Mouse (Mus musculus) left cerebral cortex, postnatal 10 days (tissue): ENCODE data around the gene Sugct. TPM values are rescaled to one million over a fixed set of nuclear protein-coding genes. Genes with fewer than 3 reads are reported as not detected.

Experiments
- DNase-seq, 2 experiments: peaks; one replicate each; pipeline ENCODE4 v3.0.0; 2021 to 2022; ENCODE audit warnings: low spot score in 2 of 2, mixed read lengths in 1 of 2; ENCODE audit errors: extremely low spot score in 1 of 2
- intact Hi-C: fragments of 180-260 bp; cut with DNase I; formaldehyde crosslinking; loops from one replicate; pipeline ENCODE4 v1.15.1; 2025
- total RNA-seq, 2 experiments: library from RNA; stranded (reverse); gene quantifications; 2 replicates each; pipeline ENCODE4 v1.2.3; 2021

Gene Sugct
- total RNA-seq, 2 experiments from 2014 or later = 1.0 to 1.3 TPM

- no peak for DNase-seq
- intact Hi-C loops = no loop called here
Measured at GRCm38 (mm10) chr13:16952045-16952444, 743.3 kb downstream of the Sugct start.

- intact Hi-C loops = no loop called here
- DNase-seq = no peak
Measured at GRCm38 (mm10) chr13:16939466-16939811, 755.9 kb downstream of the Sugct start.

GRCm38 (mm10) chr13:16938552-16939465, 756.5 kb downstream of the Sugct start:
- no peak for DNase-seq
- intact Hi-C loops = no loop called here

GRCm38 (mm10) chr13:16937422-16938202, 757.7 kb downstream of the Sugct start:
- DNase-seq = no peak

GRCm38 (mm10) chr13:16935029-16935428, 760.3 kb downstream of the Sugct start:
- intact Hi-C loops = no loop called here
- DNase-seq = no peak

More at GRCm38 (mm10) chr13:16937422-16938202, 757.7 kb downstream of the Sugct start:
- intact Hi-C loops = no loop called here

- DNase-seq = no peak
- intact Hi-C loops = no loop called here
Measured at GRCm38 (mm10) chr13:16933600-16933999, 761.8 kb downstream of the Sugct start.

GRCm38 (mm10) chr13:16921305-16921704, 774.0 kb downstream of the Sugct start:
- intact Hi-C loops = no loop called here
- no peak for DNase-seq

GRCm38 (mm10) chr13:16915697-16916096, 779.7 kb downstream of the Sugct start:
- intact Hi-C loops = no loop called here
- no peak for DNase-seq

GRCm38 (mm10) chr13:16912214-16912613, 783.1 kb downstream of the Sugct start:
- DNase-seq = no peak
- intact Hi-C loops = no loop called here

GRCm38 (mm10) chr13:16906974-16907373, 788.4 kb downstream of the Sugct start:
- no peak for DNase-seq
- intact Hi-C loops = no loop called here

- DNase-seq = no peak
- intact Hi-C loops = no loop called here
Measured at GRCm38 (mm10) chr13:16901424-16901823, 793.9 kb downstream of the Sugct start.

- intact Hi-C loops = no loop called here
- no peak for DNase-seq
Measured at GRCm38 (mm10) chr13:16898084-16898792, 797.1 kb downstream of the Sugct start.

GRCm38 (mm10) chr13:16878056-16878455, 817.3 kb downstream of the Sugct start:
- DNase-seq = no peak
- intact Hi-C loops = no loop called here

- no peak for DNase-seq
- intact Hi-C loops = no loop called here
Measured at GRCm38 (mm10) chr13:16859986-16860385, 835.4 kb downstream of the Sugct start.

- intact Hi-C loops = no loop called here
- no peak for DNase-seq
Measured at GRCm38 (mm10) chr13:16847236-16847635, 848.1 kb downstream of the Sugct start.

GRCm38 (mm10) chr13:16840994-16841393, 854.4 kb downstream of the Sugct start:
- intact Hi-C loops = no loop called here
- no peak for DNase-seq

- DNase-seq = no peak
- intact Hi-C loops = no loop called here
Measured at GRCm38 (mm10) chr13:16838409-16838808, 856.9 kb downstream of the Sugct start.

- intact Hi-C loops = no loop called here
- DNase-seq = no peak
Measured at GRCm38 (mm10) chr13:16835111-16835510, 860.2 kb downstream of the Sugct start.

- DNase-seq = no peak
- intact Hi-C loops = no loop called here
Measured at GRCm38 (mm10) chr13:16833069-16833468, 862.3 kb downstream of the Sugct start.
